ENCODE assay signal across 15 mouse cellular contexts in genomic region chr19:20505359-20505758, GRCm38 (mm10).
"Had no signal": no experiment of that assay in that cellular context is flagged by ENCODE, and none has a peak within 500 bp of the region (broad histone marks: within the 10 kb centered on the region; RNA-seq: fewer than 3 reads in every experiment).

No protein-coding gene starts in this region.

- H3K27ac ChIP-seq: lung, embryonic 15.5 days; macrophage; midbrain, embryonic 13.5 days; midbrain, embryonic 15.5 days; neural tube, embryonic 12.5 days; stomach, embryonic 15.5 days; stomach, postnatal 0 days had no signal

- DNase-seq: lung, adult 2 months; lung, postnatal 14 days; lung, postnatal 36 days; right cerebral cortex, postnatal 14 days; thymus, adult 2 months; thymus, postnatal 25 days; thymus, postnatal 4 days had no signal

- H3K4me3 ChIP-seq: lung, embryonic 15.5 days; megakaryocyte, embryonic 14.5 days; midbrain, embryonic 13.5 days; midbrain, embryonic 15.5 days; neural tube, embryonic 12.5 days; stomach, embryonic 15.5 days had no signal
